Mouse (Mus musculus) neutrophil, adult 5-6 weeks (primary cell): ENCODE measurements at regions not wholly inside any gene's neighbourhood (a gene's known extent, or its start where the extent isn't known, plus 50 kb on each side); places are given as distances from the start of the nearest gene placed in this dataset.

ENCODE experiments used
- ATAC-seq: fragments of 151-379, 151-347 bp; 2 replicates; pipeline ENCODE4 v1.8.0; 2017; ENCODE audit warnings: mild to moderate bottlenecking, moderate TSS enrichment; ENCODE audit not compliant: insufficient number of reproducible peaks, poor library complexity, low FRiP score, severe bottlenecking; ENCODE audit errors: extremely low read depth

- ATAC-seq, result no peak
These were observed 226.6 kb upstream of the Pter start for GRCm38 (mm10) chr2:12697209-12697608.

- no peak for ATAC-seq
These were observed 224.5 kb upstream of the Pter start for GRCm38 (mm10) chr2:12699331-12699730.

- ATAC-seq, result no peak
These were observed 216.3 kb upstream of the Pter start for GRCm38 (mm10) chr2:12707514-12707913.

- ATAC-seq, result peak; percentile 41; the same call in 1 of the 2 replicates
These were observed 214.5 kb upstream of the Pter start for GRCm38 (mm10) chr2:12709156-12709923.

- no peak for ATAC-seq
These were observed 214.0 kb upstream of the Pter start for GRCm38 (mm10) chr2:12709924-12710240.

GRCm38 (mm10) chr2:12716124-12717012, 207.5 kb upstream of the Pter start:
- no peak for ATAC-seq

GRCm38 (mm10) chr2:12729251-12729650, 194.6 kb upstream of the Pter start:
- no peak for ATAC-seq

GRCm38 (mm10) chr2:12737140-12737539, 186.7 kb upstream of the Pter start:
- ATAC-seq, result no peak

- no peak for ATAC-seq
These were observed 177.0 kb upstream of the Pter start for GRCm38 (mm10) chr2:12746856-12747255.

GRCm38 (mm10) chr2:12758816-12759215, 165.0 kb upstream of the Pter start:
- ATAC-seq, result no peak

GRCm38 (mm10) chr2:12759931-12760330, 163.9 kb upstream of the Pter start:
- ATAC-seq, result no peak

- ATAC-seq, result no peak
These were observed 162.4 kb upstream of the Pter start for GRCm38 (mm10) chr2:12761461-12761860.

GRCm38 (mm10) chr2:12764510-12764909, 159.3 kb upstream of the Pter start:
- no peak for ATAC-seq

- no peak for ATAC-seq
These were observed 158.5 kb upstream of the Pter start for GRCm38 (mm10) chr2:12765336-12765735.

GRCm38 (mm10) chr2:12776866-12777265, 147.0 kb upstream of the Pter start:
- no peak for ATAC-seq

GRCm38 (mm10) chr2:12777696-12778095, 146.1 kb upstream of the Pter start:
- ATAC-seq, result no peak

GRCm38 (mm10) chr2:12792596-12792995, 131.2 kb upstream of the Pter start:
- no peak for ATAC-seq

- ATAC-seq, result no peak
These were observed 126.1 kb upstream of the Pter start for GRCm38 (mm10) chr2:12797615-12798169.

- ATAC-seq, result no peak
These were observed 124.5 kb upstream of the Pter start for GRCm38 (mm10) chr2:12799153-12799925.
